Mouse (Mus musculus) heart, adult 2 months (tissue): ENCODE data around the gene Sdcbp2.

Experiments
- CTCF ChIP-seq: fragments of 200-600 bp; IDR thresholded peaks from 2 replicates; pipeline ENCODE4 v1.8.1; 2022; ENCODE audit warnings: antibody characterized with exemption, mild to moderate bottlenecking, moderate library complexity
- POLR2A ChIP-seq: fragments of 200-500 bp; IDR thresholded peaks from 2 replicates; pipeline ENCODE4 v1.6.1; 2011; ENCODE audit warnings: mild to moderate bottlenecking, low read depth, low read length, control low read depth; ENCODE audit not compliant: insufficient read depth

DNA sequence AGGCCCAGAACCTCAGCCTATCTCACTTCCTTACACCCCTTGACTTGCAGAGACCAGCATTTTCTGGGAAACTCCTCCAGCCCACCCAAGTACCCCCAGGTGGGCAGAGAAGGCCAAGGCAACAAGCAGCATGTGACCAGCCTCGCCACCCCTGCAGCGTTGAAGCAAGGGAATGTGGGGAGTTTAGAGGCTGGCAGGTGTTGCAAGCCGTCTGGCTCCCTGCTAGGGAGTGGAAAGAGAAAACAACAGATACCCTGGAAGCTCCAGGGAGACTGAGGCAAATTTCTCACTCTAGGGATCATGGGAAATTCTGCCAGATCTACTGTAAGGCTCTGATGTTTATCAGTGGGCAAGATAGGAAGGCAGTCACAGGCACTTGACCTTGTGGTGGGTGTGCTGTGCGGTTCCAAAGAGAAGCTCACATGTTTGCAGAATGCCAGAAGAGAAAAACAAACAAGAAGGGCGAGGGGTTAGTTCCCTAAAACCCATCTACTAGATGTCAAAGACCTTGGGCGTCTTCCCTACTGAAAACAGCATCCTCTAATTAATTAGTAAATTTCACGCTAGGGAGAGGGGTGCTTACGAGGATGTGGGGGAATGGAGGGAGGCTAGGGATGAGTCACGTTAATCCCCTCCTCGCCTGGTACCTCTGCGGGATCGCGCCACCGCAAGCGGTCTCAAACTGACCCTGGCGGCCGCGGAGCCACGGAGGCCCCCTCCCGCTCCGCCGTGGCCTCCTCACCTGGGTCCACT lies 59.2 kb downstream of the Sdcbp2 start:
- no peak for TF ChIP-seq POLR2A
- no peak for TF ChIP-seq CTCF
